Mouse (Mus musculus) embryonic facial prominence, embryonic 14.5 days (tissue): ENCODE results near the gene Chd2. TPM values are rescaled to one million over a fixed set of nuclear protein-coding genes. Genes with fewer than 3 reads are reported as not detected.

Experiments used
- ATAC-seq: fragments of 200-750 bp; cut with Nextera tagmentation; 2 replicates; pipeline ENCODE4 v1.8.0; 2017; ENCODE audit warnings: low read depth, moderate number of reproducible peaks, moderate TSS enrichment
- DNase-seq: peaks from one replicate; pipeline ENCODE4 v3.0.0-alpha.2; 2015; ENCODE audit warnings: low spot score
- H3K27ac ChIP-seq: fragments of 300-500 bp; sonication (generic); replicated peaks from 2 replicates; pipeline ENCODE4 v1.5.1; 2014; ENCODE audit warnings: low read depth, mild to moderate bottlenecking, low read length, moderate library complexity
- H3K27me3 ChIP-seq: fragments of 300-500 bp; sonication (generic); replicated peaks from 2 replicates; pipeline ENCODE4 v1.6.1; 2014; ENCODE audit warnings: low read length; ENCODE audit not compliant: control insufficient read depth, insufficient read depth
- H3K36me3 ChIP-seq: fragments of 300-500 bp; sonication (generic); 2 replicates; pipeline ENCODE4 v1.6.1; 2014; ENCODE audit warnings: low read length, mixed read lengths; ENCODE audit not compliant: control insufficient read depth, insufficient read depth
- H3K4me1 ChIP-seq: fragments of 300-500 bp; sonication (generic); 2 replicates; pipeline ENCODE4 v1.6.1; 2014; ENCODE audit warnings: antibody characterized with exemption, low read length; ENCODE audit not compliant: control insufficient read depth, insufficient read depth
- H3K4me2 ChIP-seq: fragments of 300-500 bp; sonication (generic); 2 replicates; pipeline ENCODE4 v1.6.1; 2014; ENCODE audit warnings: low read depth, mild to moderate bottlenecking, low read length, moderate library complexity, mixed read lengths
- H3K4me3 ChIP-seq: fragments of 300-500 bp; sonication (generic); 2 replicates; pipeline ENCODE4 v1.5.1; 2014; ENCODE audit warnings: low read depth, mild to moderate bottlenecking, low read length
- H3K9ac ChIP-seq: fragments of 300-500 bp; sonication (generic); 2 replicates; pipeline ENCODE4 v1.6.1; 2014; ENCODE audit warnings: low read depth, mild to moderate bottlenecking, low read length, moderate library complexity, mixed read lengths
- H3K9me3 ChIP-seq: fragments of 300-500 bp; sonication (generic); 2 replicates; pipeline ENCODE4 v1.6.1; 2016; ENCODE audit warnings: low read length; ENCODE audit not compliant: control insufficient read depth
- WGBS: fragments of 180-500 bp; shearing (Covaris S2); extraction: QIAGEN DNeasy Blood & Tissue Kit; methylation state at CpG from one replicate; pipeline ENCODE4 v1.1.7; 2014; 5-methylcytosine and 5-hydroxymethylcytosine counted together
- polyA plus RNA-seq: library from polyadenylated mRNA; unstranded; fragments of >200 nt; fragmentation: Nextera tagmentation; extraction: Ambion mirVana; gene quantifications from 2 replicates; pipeline ENCODE4 v1.2.1, GENCODE M21; 2014

Gene Chd2
- polyA plus RNA-seq, 1 experiment from 2014 or later, result 39.5 TPM

GRCm38 (mm10) chr7:73572571-73572970 is 30.9 kb upstream of the Chd2 start:
- no peak for DNase-seq
- ATAC-seq, result no peak
- 49% methylated on average over 3 of the region's 3 CpGs for WGBS

GRCm38 (mm10) chr7:73568801-73569403 is 27.3 kb upstream of the Chd2 start:
- no peak overlapping the region for H3K4me3 ChIP-seq
- ATAC-seq (no peak), DNase-seq (no peak)
- H3K4me1 ChIP-seq, result no peaks in the 10 kb centered on the region
- H3K27ac ChIP-seq, result no peak overlapping the region
- no peak overlapping the region for H3K9ac ChIP-seq
- WGBS, result 80% methylated on average over 3 of the region's 3 CpGs
- H3K27me3 ChIP-seq, result no peaks in the 10 kb centered on the region
- H3K4me2 ChIP-seq, result no peak overlapping the region
- H3K9me3 ChIP-seq, result no peaks in the 10 kb centered on the region
- no peaks in the 10 kb centered on the region for H3K36me3 ChIP-seq

More at GRCm38 (mm10) chr7:73572571-73572970, 30.9 kb upstream of the Chd2 start:
- Histone ChIP-seq H3K9me3 (no peaks in the 10 kb centered on the region), H3K27me3 (no peaks in the 10 kb centered on the region), H3K9ac (no peak overlapping the region), H3K4me1 (no peaks in the 10 kb centered on the region), H3K4me2 (no peak overlapping the region), H3K27ac (no peak overlapping the region), H3K36me3 (no peaks in the 10 kb centered on the region), H3K4me3 (no peak overlapping the region)

GRCm38 (mm10) chr7:73567754-73568161 is 26.1 kb upstream of the Chd2 start:
- Histone ChIP-seq H3K27ac (no peak overlapping the region), H3K27me3 (no peaks in the 10 kb centered on the region), H3K4me2 (no peak overlapping the region), H3K9me3 (no peaks in the 10 kb centered on the region), H3K36me3 (no peaks in the 10 kb centered on the region), H3K4me1 (no peaks in the 10 kb centered on the region), H3K4me3 (no peak overlapping the region), H3K9ac (no peak overlapping the region)
- DNase-seq (no peak), ATAC-seq (no peak)
- WGBS, result 53% methylated on average over 4 of the region's 4 CpGs

GRCm38 (mm10) chr7:73564131-73564530 is 22.5 kb upstream of the Chd2 start:
- Histone ChIP-seq H3K27me3 (no peaks in the 10 kb centered on the region), H3K27ac (no peak overlapping the region), H3K4me3 (no peak overlapping the region), H3K9ac (no peak overlapping the region), H3K4me1 (peaks cover 7% of the 10 kb centered on the region; the same call in 1 of the 2 replicates), H3K4me2 (no peak overlapping the region), H3K36me3 (no peaks in the 10 kb centered on the region), H3K9me3 (no peaks in the 10 kb centered on the region)
- no peak for DNase-seq
- no peak for ATAC-seq
- WGBS, result 88% methylated on average over 6 of the region's 6 CpGs

GRCm38 (mm10) chr7:73561492-73562055 is 19.9 kb upstream of the Chd2 start:
- Histone ChIP-seq H3K27me3 (no peaks in the 10 kb centered on the region), H3K36me3 (no peaks in the 10 kb centered on the region), H3K9me3 (no peaks in the 10 kb centered on the region), H3K27ac (no peak overlapping the region), H3K4me2 (no peak overlapping the region; the same call in 1 of the 2 replicates), H3K4me3 (no peak overlapping the region), H3K4me1 (peaks cover 7% of the 10 kb centered on the region; the same call in 1 of the 2 replicates), H3K9ac (0 out of 2 replicates have a peak overlapping the region, but pooled peaks have one; percentile 0)
- ATAC-seq (no peak), DNase-seq (no peak)
- 24% methylated on average over 10 of the region's 10 CpGs for WGBS

GRCm38 (mm10) chr7:73560811-73561210 is 19.2 kb upstream of the Chd2 start:
- Histone ChIP-seq H3K36me3 (no peaks in the 10 kb centered on the region), H3K27me3 (no peaks in the 10 kb centered on the region), H3K9me3 (no peaks in the 10 kb centered on the region), H3K4me1 (peaks cover 7% of the 10 kb centered on the region; the same call in 1 of the 2 replicates), H3K4me3 (no peak overlapping the region), H3K27ac (no peak overlapping the region), H3K4me2 (no peak overlapping the region), H3K9ac (no peak overlapping the region)
- WGBS, result 89% methylated on average over 6 of the region's 6 CpGs
- DNase-seq, result no peak
- no peak for ATAC-seq

GRCm38 (mm10) chr7:73559853-73560190 is 18.2 kb upstream of the Chd2 start:
- peaks cover 7% of the 10 kb centered on the region; the same call in 1 of the 2 replicates for H3K4me1 ChIP-seq
- H3K27me3 ChIP-seq, result no peaks in the 10 kb centered on the region
- H3K27ac ChIP-seq, result peak overlapping the region; percentile 100
- peak overlapping the region; percentile 71 for H3K9ac ChIP-seq
- H3K9me3 ChIP-seq, result no peaks in the 10 kb centered on the region
- ATAC-seq (no peak), DNase-seq (no peak)
- H3K4me3 ChIP-seq, result peak overlapping the region; percentile 100
- peak overlapping the region; percentile 66 for H3K4me2 ChIP-seq
- H3K36me3 ChIP-seq, result no peaks in the 10 kb centered on the region
- 75% methylated on average over 6 of the region's 6 CpGs for WGBS

- H3K27me3 ChIP-seq, result no peaks in the 10 kb centered on the region
- H3K36me3 ChIP-seq, result no peaks in the 10 kb centered on the region
- peak overlapping the region; percentile 100 for H3K4me3 ChIP-seq
- peak overlapping the region; percentile 100 for H3K27ac ChIP-seq
- H3K4me2 ChIP-seq, result peak overlapping the region; percentile 66
- H3K4me1 ChIP-seq, result peaks cover 7% of the 10 kb centered on the region; the same call in 1 of the 2 replicates
- DNase-seq, result peak; percentile 76
- H3K9me3 ChIP-seq, result no peaks in the 10 kb centered on the region
- WGBS, result 16% methylated on average over 8 of the region's 8 CpGs
- H3K9ac ChIP-seq, result peak overlapping the region; percentile 71
- ATAC-seq, result no peak
Observed at GRCm38 (mm10) chr7:73559170-73559852, 17.7 kb upstream of the Chd2 start.
